Mouse (Mus musculus) testis, adult 2 months (tissue): Measurements from ENCODE around the gene Rab35.

Source experiments
- CTCF ChIP-seq: fragments of 200-500 bp; IDR thresholded peaks from 2 replicates; pipeline ENCODE4 v1.5.1; 2012; ENCODE audit warnings: low read depth, mild to moderate bottlenecking, inconsistent platforms, low read length, moderate library complexity; ENCODE audit not compliant: control insufficient read depth, insufficient read depth, insufficient replicate concordance
- POLR2A ChIP-seq: fragments of 200-500 bp; IDR thresholded peaks from 2 replicates; pipeline ENCODE4 v1.6.1; 2012; ENCODE audit warnings: low read depth, mild to moderate bottlenecking, inconsistent platforms, low read length, moderate library complexity; ENCODE audit not compliant: control insufficient read depth

GRCm38 (mm10) chr5:115667894-115668293 lies 36.2 kb downstream of the Rab35 start:
- no peak for TF ChIP-seq CTCF
- no peak for TF ChIP-seq POLR2A
